Mouse (Mus musculus): ENCODE measurements around the gene Slf1. TPM values are rescaled to one million over a fixed set of nuclear protein-coding genes. Genes with fewer than 3 reads are reported as not detected.

Slf1 gene
- polyA plus RNA-seq, 1 experiment from 2014 or later: 44.5 TPM

Other genes starting within 250 kb of the Slf1 start
- 12.4 and 15.2 TPM in 2 replicates for gene 2210408I21Rik, start 67 bp upstream of the Slf1 start, polyA plus RNA-seq (2016; fragmentation: Nextera tagmentation; extraction: Ambion mirVana)